Mouse (Mus musculus) c-Kit-positive CD71-positive TER-119-negative erythroid progenitor cells, embryonic 14.5 days (primary cell): Measurements from ENCODE around the gene Atp2b4.

Source experiments
- DNase-seq: peaks from one replicate; pipeline ENCODE4 v3.0.0-alpha.2; 2013; ENCODE audit warnings: low read depth

Atp2b4 gene

GRCm38 (mm10) chr1:133650288-133651055, 150.4 kb downstream of the Atp2b4 start:
- DNase-seq, result no peak
